Mouse (Mus musculus): ENCODE results near the gene Phyhipl. TPM values are rescaled to one million over a fixed set of nuclear protein-coding genes. Genes with fewer than 3 reads are reported as not detected.

Phyhipl gene
- polyA plus RNA-seq, 1 experiment from 2014 or later = 4.8 TPM

GRCm38 (mm10) chr10:70507880-70508279, 147.9 kb downstream of the Phyhipl start:
- WGBS = 92% methylated on average over 3 of the region's 3 CpGs
- Histone ChIP-seq H3K4me3 (ENCODE audit: low read depth, low read length) (no peak overlapping the region), H3K4me1 (replicated peaks; ENCODE audit: control insufficient read depth, insufficient read depth, low read length) (no peaks in the 10 kb centered on the region; the same call in 1 of the 2 replicates), H3K9ac (ENCODE audit: low read length) (no peak overlapping the region), H3K4me2 (ENCODE audit: low read length) (no peak overlapping the region), H3K27ac (ENCODE audit: low read depth) (no peak overlapping the region), H3K27me3 (replicated peaks; ENCODE audit: control insufficient read depth, insufficient read depth, low read length) (no peaks in the 10 kb centered on the region), H3K9me3 (ENCODE audit: control insufficient read depth, low read length) (peaks cover 5% of the 10 kb centered on the region; the same call in 1 of the 2 replicates), H3K36me3 (ENCODE audit: control insufficient read depth, insufficient read depth, low read length) (no peaks in the 10 kb centered on the region)
- DNase-seq (ENCODE audit: low spot score) (no peak), ATAC-seq (replicated peaks; ENCODE audit: low FRiP score, low TSS enrichment, low read depth) (no peak)

Other genes with a start within 250 kb of the Phyhipl start
- gene Fam13c, start 215.5 kb downstream of the Phyhipl start, polyA plus RNA-seq (2014; fragmentation: Nextera tagmentation; extraction: Ambion mirVana) = 9.7 and 11.7 TPM in 2 replicates